Mouse (Mus musculus) intestine, postnatal 0 days (tissue): ENCODE results near the gene Olfr56. TPM values are rescaled to one million over a fixed set of nuclear protein-coding genes. Genes with fewer than 3 reads are reported as not detected.

Experiments
- ATAC-seq: fragments of 200-750 bp; cut with Nextera tagmentation; 2 replicates; pipeline ENCODE4 v1.8.0; 2017; ENCODE audit warnings: mild to moderate bottlenecking, moderate TSS enrichment, moderate library complexity
- H3K27ac ChIP-seq: fragments of 300-500 bp; sonication (generic); 2 replicates; pipeline ENCODE4 v1.5.1; 2014; ENCODE audit warnings: mild to moderate bottlenecking, low read depth, low read length, moderate library complexity
- H3K27me3 ChIP-seq: fragments of 300-500 bp; sonication (generic); replicated peaks from 2 replicates; pipeline ENCODE4 v1.6.1; 2014; ENCODE audit warnings: low read length, mixed read lengths; ENCODE audit not compliant: control insufficient read depth, insufficient read depth
- H3K36me3 ChIP-seq: fragments of 300-500 bp; sonication (generic); 2 replicates; pipeline ENCODE4 v1.6.1; 2014; ENCODE audit warnings: mild to moderate bottlenecking, moderate library complexity; ENCODE audit not compliant: control insufficient read depth, insufficient read depth
- H3K4me1 ChIP-seq: fragments of 300-500 bp; sonication (generic); replicated peaks from 2 replicates; pipeline ENCODE4 v1.6.1; 2014; ENCODE audit warnings: antibody characterized with exemption, low read length, mixed read lengths; ENCODE audit not compliant: control insufficient read depth, insufficient read depth
- H3K4me2 ChIP-seq: fragments of 300-500 bp; sonication (generic); replicated peaks from 2 replicates; pipeline ENCODE4 v1.6.1; 2014; ENCODE audit warnings: low read depth, mild to moderate bottlenecking, moderate library complexity
- H3K4me3 ChIP-seq: fragments of 300-500 bp; sonication (generic); 2 replicates; pipeline ENCODE4 v1.5.1; 2014; ENCODE audit warnings: low read depth, low read length
- H3K9ac ChIP-seq: fragments of 300-500 bp; sonication (generic); 2 replicates; pipeline ENCODE4 v1.6.1; 2014; ENCODE audit warnings: mild to moderate bottlenecking, low read depth, low read length
- H3K9me3 ChIP-seq: fragments of 300-500 bp; sonication (generic); 2 replicates; pipeline ENCODE4 v1.6.1; 2016; ENCODE audit warnings: mixed run types; ENCODE audit not compliant: control insufficient read depth
- CTCF ChIP-seq: sonication (generic); IDR thresholded peaks from 2 replicates; pipeline ENCODE4 v1.5.1; 2016; ENCODE audit warnings: low read depth, mild to moderate bottlenecking, control low read depth, antibody characterized with exemption, moderate library complexity
- WGBS: fragments of 180-500 bp; shearing (Covaris S2); extraction: QIAGEN DNeasy Blood & Tissue Kit; methylation state at CpG from one replicate; pipeline ENCODE4 v1.1.7; 2014; 5-methylcytosine and 5-hydroxymethylcytosine counted together
- polyA plus RNA-seq: library from polyadenylated mRNA; unstranded; fragments of >200 nt; fragmentation: Nextera tagmentation; extraction: Ambion mirVana; gene quantifications from 2 replicates; pipeline ENCODE4 v1.2.1, GENCODE M21; 2015

Olfr56 gene
- polyA plus RNA-seq, 1 experiment from 2014 or later, result 0.30 TPM

- Histone ChIP-seq H3K9ac (no peak overlapping the region), H3K4me3 (no peak overlapping the region), H3K4me2 (no peak overlapping the region), H3K36me3 (no peaks in the 10 kb centered on the region), H3K9me3 (no peaks in the 10 kb centered on the region), H3K27ac (no peak overlapping the region), H3K27me3 (no peaks in the 10 kb centered on the region), H3K4me1 (no peaks in the 10 kb centered on the region)
- ATAC-seq, result no peak
- no peak for TF ChIP-seq CTCF
- WGBS, result 68% methylated on average over 1 of the region's 1 CpGs
Observed at GRCm38 (mm10) chr11:49183172-49183571, 204.5 kb downstream of the Olfr56 start.

Other genes starting within 250 kb of the Olfr56 start
- gene Rack1, start 178.6 kb upstream of the Olfr56 start, polyA plus RNA-seq, result 435 and 447 TPM in 2 replicates
- gene Trim41, start 161.5 kb upstream of the Olfr56 start, polyA plus RNA-seq, result 4.0 and 4.2 TPM in 2 replicates
- gene Trim7, start 152.7 kb upstream of the Olfr56 start, polyA plus RNA-seq, result 0.38 and 0.56 TPM in 2 replicates
- gene Gm12184, start 152.2 kb upstream of the Olfr56 start, polyA plus RNA-seq, result 5.0 and 5.3 TPM in 2 replicates
- gene Irgm1, start 107.2 kb upstream of the Olfr56 start, polyA plus RNA-seq, result 14.5 and 15.0 TPM in 2 replicates
- 2.7 and 3.1 TPM in 2 replicates for gene Gm5431, start 76.7 kb upstream of the Olfr56 start, polyA plus RNA-seq
- gene Psme2b, start 32.7 kb upstream of the Olfr56 start, polyA plus RNA-seq, result 8.4 and 9.5 TPM in 2 replicates
- gene 9930111J21Rik1, start 509 bp downstream of the Olfr56 start, polyA plus RNA-seq, result 0.43 and 0.48 TPM in 2 replicates
- gene Gm12185, start 13.3 kb downstream of the Olfr56 start, polyA plus RNA-seq, result 0.04 TPM in 1 of 2 replicates, not detected in the other
- gene Tgtp1, start 15.3 kb downstream of the Olfr56 start, polyA plus RNA-seq, result 5.2 and 5.4 TPM in 2 replicates
- gene 9930111J21Rik2, start 72.4 kb downstream of the Olfr56 start, polyA plus RNA-seq, result 0.48 and 0.61 TPM in 2 replicates
- gene Tgtp2, start 85.3 kb downstream of the Olfr56 start, polyA plus RNA-seq, result 2.7 and 2.8 TPM in 2 replicates
- gene Ifi47, start 97.7 kb downstream of the Olfr56 start, polyA plus RNA-seq, result 29.2 and 29.5 TPM in 2 replicates
- gene Olfr1396, start 136.0 kb downstream of the Olfr56 start, polyA plus RNA-seq, result 0.04 TPM in 1 of 2 replicates, not detected in the other
- gene Olfr1395, start 163.4 kb downstream of the Olfr56 start, polyA plus RNA-seq, result not detected in 2 replicates
- gene Olfr1394, start 175.5 kb downstream of the Olfr56 start, polyA plus RNA-seq, result not detected in 2 replicates
- 0.75 and 0.86 TPM in 2 replicates for gene Btnl9, start 208.3 kb downstream of the Olfr56 start, polyA plus RNA-seq
- 8.4 TPM in 2 replicates for gene Zfp62, start 224.4 kb downstream of the Olfr56 start, polyA plus RNA-seq